Mouse (Mus musculus) kidney, adult 2 months (tissue): ENCODE results near the gene Ring1.
"Not testable (repeated sequence)": the region's sequence is repeated elsewhere in the genome, so short reads cannot be mapped to it uniquely, and the experiment has no call there.

Experiments
- CTCF ChIP-seq: fragments of 200-500 bp; conservative IDR thresholded peaks from 2 replicates; pipeline ENCODE4 v1.5.1; 2011; ENCODE audit warnings: low read depth, mild to moderate bottlenecking, control low read depth, low read length, moderate library complexity, mixed read lengths; ENCODE audit not compliant: insufficient read depth, insufficient read length
- POLR2A ChIP-seq: fragments of 200-500 bp; IDR thresholded peaks from one replicate; pipeline ENCODE4 v1.6.1; 2011; ENCODE audit warnings: low read depth, low read length, control low read depth

DNA sequence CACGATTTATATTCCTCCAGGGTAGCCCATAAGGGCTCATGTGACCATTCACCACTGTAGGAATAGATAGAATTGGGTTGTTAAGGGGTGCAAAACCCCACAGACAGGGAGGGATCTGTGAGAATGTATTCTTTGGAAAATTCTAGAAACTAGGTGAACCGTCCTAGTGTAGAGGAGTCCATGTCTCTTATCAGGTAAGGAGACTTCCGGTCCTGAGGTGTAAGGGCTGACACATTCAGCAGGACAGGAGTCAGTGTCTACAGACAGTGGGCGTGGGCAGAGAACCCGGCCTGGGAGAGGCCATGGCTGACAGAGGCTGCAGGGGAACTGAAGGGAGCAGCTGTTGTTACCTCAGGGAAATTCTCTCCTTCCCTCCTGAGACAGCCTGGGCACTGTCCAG, 25.8 kb downstream of the Ring1 start:
- not testable (repeated sequence) for TF ChIP-seq CTCF, POLR2A
